Mouse (Mus musculus) B cell, adult (primary cell): ENCODE data around the gene Vwce. TPM values are rescaled to one million over a fixed set of nuclear protein-coding genes. Genes with fewer than 3 reads are reported as not detected.

Experiments used
- total RNA-seq: library from RNA; stranded (reverse); gene quantifications from 4 replicates; pipeline ENCODE4 v1.2.4, GENCODE M21; 2023; ENCODE audit not compliant: inconsistent age

Vwce gene
- total RNA-seq: 0.75 to 2.0 TPM (median 1.2 TPM) in 4 replicates

GRCm38 (mm10) chr19:10634106-10634871 lies at the start of gene Vwce:
Gene Vwce, plus strand, starts transcription at chr19:10634213.

GRCm38 (mm10) chr19:10605293-10605900 lies 28.6 kb upstream of the Vwce start, which contains the start of the genes Ddb1 and Tkfc:
Gene Ddb1, plus strand, starts transcription at chr19:10605327.
Gene Tkfc, minus strand, starts transcription at chr19:10605654.

GRCm38 (mm10) chr19:10677915-10678771 lies 44.1 kb downstream of the Vwce start, which contains the start of gene Pga5:
Gene Pga5, minus strand, starts transcription at chr19:10678071.

GRCm38 (mm10) chr19:10688537-10689352 lies 54.7 kb downstream of the Vwce start, which contains the start of gene Vps37c:
Gene Vps37c, plus strand, starts transcription at chr19:10688735.

Other genes with a start within 250 kb of the Vwce start
- not detected in 4 replicates for gene Syt7, start 245.1 kb upstream of the Vwce start, total RNA-seq
- 1.1 to 2.5 TPM (median 1.8 TPM) in 4 replicates for gene Lrrc10b, start 176.7 kb upstream of the Vwce start, total RNA-seq
- 4.1 to 7.8 TPM (median 5.2 TPM) in 4 replicates for gene Ppp1r32, start 151.3 kb upstream of the Vwce start, total RNA-seq
- 168 to 172 TPM (median 169 TPM) in 4 replicates for gene Cpsf7, start 108.9 kb upstream of the Vwce start, total RNA-seq
- 65.2 to 74.0 TPM (median 71.5 TPM) in 4 replicates for gene Sdhaf2, start 108.1 kb upstream of the Vwce start, total RNA-seq
- 8.9 to 11.3 TPM (median 11.0 TPM) in 4 replicates for gene Tmem216, start 78.0 kb upstream of the Vwce start, total RNA-seq
- 216 to 232 TPM (median 223 TPM) in 4 replicates for gene Cyb561a3, start 57.0 kb upstream of the Vwce start, total RNA-seq
- gene Tmem138, start 56.9 kb upstream of the Vwce start, total RNA-seq: 6.8 to 9.3 TPM (median 8.1 TPM) in 4 replicates
- 172 to 182 TPM (median 174 TPM) in 4 replicates for gene Ddb1, start 28.9 kb upstream of the Vwce start, total RNA-seq
- 4.1 to 5.5 TPM (median 4.8 TPM) in 4 replicates for gene Tkfc, start 28.6 kb upstream of the Vwce start, total RNA-seq
- not detected in 4 replicates for gene Pga5, start 43.9 kb downstream of the Vwce start, total RNA-seq
- gene Vps37c, start 54.5 kb downstream of the Vwce start, total RNA-seq: 20.2 to 24.6 TPM (median 21.2 TPM) in 4 replicates
- gene Cd5, start 104.8 kb downstream of the Vwce start, total RNA-seq: 0.94 to 2.9 TPM (median 2.1 TPM) in 4 replicates
- gene Cd6, start 195.8 kb downstream of the Vwce start, total RNA-seq: 0.54 to 0.74 TPM in 2 of 4 replicates, not detected in the others
- gene Slc15a3, start 205.5 kb downstream of the Vwce start, total RNA-seq: 32.6 to 38.8 TPM (median 35.8 TPM) in 4 replicates
- 0.18 to 0.42 TPM (median 0.28 TPM) in 4 replicates for gene Tmem132a, start 235.7 kb downstream of the Vwce start, total RNA-seq
- gene Tmem109, start 247.8 kb downstream of the Vwce start, total RNA-seq: 22.2 to 23.6 TPM (median 22.7 TPM) in 4 replicates